Mouse (Mus musculus) G1E (cell line): ENCODE data around the gene Ppp1r7.

Experiments used
- CTCF ChIP-seq: IDR thresholded peaks from 2 replicates; pipeline ENCODE4 v1.5.1; 2012; ENCODE audit warnings: low read depth, low read length, inconsistent platforms, mixed read lengths
- GATA1 ChIP-seq: IDR thresholded peaks from 2 replicates; pipeline ENCODE4 v1.6.1; 2012; ENCODE audit warnings: borderline replicate concordance, low read length, inconsistent platforms, mixed read lengths
- GATA2 ChIP-seq: IDR thresholded peaks from 2 replicates; pipeline ENCODE4 v1.6.1; 2012; ENCODE audit warnings: low read depth, low read length, inconsistent platforms, borderline replicate concordance
- POLR2AphosphoS5 ChIP-seq: IDR thresholded peaks from 2 replicates; pipeline ENCODE4 v1.6.1; 2012; ENCODE audit warnings: low read depth, low read length, inconsistent platforms; ENCODE audit not compliant: insufficient replicate concordance
- TAL1 ChIP-seq: conservative IDR thresholded peaks from 2 replicates; pipeline ENCODE4 v1.6.1; 2012; ENCODE audit warnings: low read depth, low read length, inconsistent platforms, mixed read lengths

DNA sequence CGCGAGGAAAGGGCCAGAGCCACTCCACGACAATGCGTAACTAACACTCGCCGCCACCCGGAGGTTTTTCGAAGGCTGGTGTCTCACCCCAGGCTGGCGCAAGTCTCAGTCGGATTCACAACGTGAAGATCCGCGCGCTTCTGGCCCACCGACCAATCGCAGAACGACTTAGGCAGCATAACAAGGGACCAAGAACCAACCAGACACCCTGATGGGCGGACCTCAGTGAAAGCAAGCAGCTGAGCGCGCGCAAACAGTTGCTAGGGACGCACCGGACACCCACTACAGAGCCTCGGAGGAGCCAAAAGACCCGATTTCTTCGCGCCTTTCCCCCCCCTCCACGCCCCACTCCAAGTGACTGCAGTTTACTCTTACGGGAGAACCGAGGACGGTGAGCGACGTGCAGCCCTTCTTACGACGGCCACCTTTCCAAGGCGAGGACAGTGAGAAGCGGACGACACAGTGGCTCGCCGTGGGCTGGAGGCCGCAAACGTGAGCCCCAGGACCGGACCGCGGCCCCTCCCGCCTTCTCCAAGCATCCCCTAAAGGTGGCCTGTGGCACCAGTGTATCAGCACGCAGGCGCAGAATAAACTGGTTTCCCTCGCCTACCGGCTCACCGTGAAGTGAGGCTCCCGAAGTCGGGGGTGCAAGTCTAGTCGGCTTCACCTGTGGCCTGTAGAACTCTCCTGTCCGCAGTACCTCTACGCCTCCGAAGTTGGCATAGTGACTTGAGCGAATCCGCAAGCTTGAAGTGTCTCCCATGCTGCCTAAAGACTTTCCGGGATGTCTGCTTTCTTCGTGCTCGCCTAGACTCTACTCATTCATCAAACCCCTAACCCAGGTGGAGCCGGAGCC lies at the start of gene Ppp1r7, which contains the start of gene Pask:
- TF ChIP-seq POLR2AphosphoS5: no peak
- no peak for TF ChIP-seq CTCF
- TF ChIP-seq GATA2: no peak
- no peak for TF ChIP-seq GATA1
- no peak for TF ChIP-seq TAL1
